Mouse (Mus musculus) midbrain, embryonic 15.5 days (tissue): Measurements from ENCODE around the gene Gm19426. TPM values are rescaled to one million over a fixed set of nuclear protein-coding genes. Genes with fewer than 3 reads are reported as not detected.
A peak's percentile ranks its signal among the peaks of the same experiment; 100 is the strongest.

Experiments used
- ATAC-seq: fragments of 200-750 bp; cut with Nextera tagmentation; replicated peaks from 2 replicates; pipeline ENCODE4 v1.8.0; 2017; ENCODE audit warnings: moderate TSS enrichment
- H3K27ac ChIP-seq: fragments of 300-500 bp; sonication (generic); 2 replicates; pipeline ENCODE4 v1.5.1; 2015; ENCODE audit warnings: mild to moderate bottlenecking, inconsistent platforms
- H3K27me3 ChIP-seq: fragments of 300-500 bp; sonication (generic); replicated peaks from 2 replicates; pipeline ENCODE4 v1.6.1; 2015; ENCODE audit warnings: inconsistent platforms
- H3K36me3 ChIP-seq: fragments of 300-500 bp; sonication (generic); replicated peaks from 2 replicates; pipeline ENCODE4 v1.6.1; 2015; ENCODE audit warnings: inconsistent platforms
- H3K4me1 ChIP-seq: fragments of 300-500 bp; sonication (generic); 2 replicates; pipeline ENCODE4 v1.6.1; 2015; ENCODE audit warnings: inconsistent platforms
- H3K4me2 ChIP-seq: fragments of 300-500 bp; sonication (generic); 2 replicates; pipeline ENCODE4 v1.6.1; 2015; ENCODE audit warnings: inconsistent platforms, mild to moderate bottlenecking, moderate library complexity
- H3K4me3 ChIP-seq: fragments of 300-500 bp; sonication (generic); 2 replicates; pipeline ENCODE4 v1.5.1; 2015; ENCODE audit warnings: mild to moderate bottlenecking, inconsistent platforms
- H3K9ac ChIP-seq: fragments of 300-500 bp; sonication (generic); 2 replicates; pipeline ENCODE4 v1.6.1; 2015; ENCODE audit warnings: mild to moderate bottlenecking, inconsistent platforms
- H3K9me3 ChIP-seq: fragments of 300-500 bp; sonication (generic); 2 replicates; pipeline ENCODE4 v1.6.1; 2016; ENCODE audit warnings: inconsistent platforms
- WGBS: fragments of 180-500 bp; shearing (Covaris S2); methylation state at CpG from one replicate; pipeline ENCODE4 v1.1.7; 2015; ENCODE audit warnings: mixed read lengths; 5-methylcytosine and 5-hydroxymethylcytosine counted together
- polyA plus RNA-seq: library from polyadenylated mRNA; unstranded; fragments of >200 nt; fragmentation: Nextera tagmentation; extraction: Ambion mirVana; gene quantifications from 2 replicates; pipeline ENCODE4 v1.2.1, GENCODE M21; 2015

Gene Gm19426
- polyA plus RNA-seq, 1 experiment from 2014 or later = 4.6 TPM

- Histone ChIP-seq H3K4me1 (peaks cover 57% of the 10 kb centered on the region), H3K27ac (peak overlapping the region; percentile 98), H3K9ac (peak overlapping the region; percentile 96), H3K27me3 (no peaks in the 10 kb centered on the region), H3K36me3 (no peaks in the 10 kb centered on the region), H3K4me3 (peak overlapping the region; percentile 97), H3K4me2 (peak overlapping the region; percentile 94), H3K9me3 (no peaks in the 10 kb centered on the region)
- under 1% methylated on average over 23 of the region's 26 CpGs for WGBS
- peak; percentile 63 for ATAC-seq
Observed at GRCm38 (mm10) chr2:84742451-84743283, 788 bp downstream of the Gm19426 start.

GRCm38 (mm10) chr2:84741841-84742450 is 1.5 kb downstream of the Gm19426 start:
- 3% methylated on average over 5 of the region's 5 CpGs for WGBS
- Histone ChIP-seq H3K4me3 (peak overlapping the region; percentile 97), H3K9me3 (no peaks in the 10 kb centered on the region), H3K36me3 (no peaks in the 10 kb centered on the region), H3K4me1 (peaks cover 64% of the 10 kb centered on the region), H3K27ac (peak overlapping the region; percentile 98), H3K4me2 (peak overlapping the region; percentile 94), H3K9ac (peak overlapping the region; percentile 96; the same call in 1 of the 2 replicates), H3K27me3 (no peaks in the 10 kb centered on the region)
- no peak for ATAC-seq

- no peaks in the 10 kb centered on the region for H3K9me3 ChIP-seq
- no peak overlapping the region for H3K4me3 ChIP-seq
- WGBS = 69% methylated on average over 15 of the region's 15 CpGs
- ATAC-seq = no peak
- peaks cover 76% of the 10 kb centered on the region for H3K4me1 ChIP-seq
- no peaks in the 10 kb centered on the region for H3K36me3 ChIP-seq
- H3K9ac ChIP-seq = no peak overlapping the region
- peak overlapping the region; percentile 32; the same call in 1 of the 2 replicates for H3K27ac ChIP-seq
- no peaks in the 10 kb centered on the region for H3K27me3 ChIP-seq
- peak overlapping the region; percentile 94 for H3K4me2 ChIP-seq
Observed at GRCm38 (mm10) chr2:84740608-84741333, 2.7 kb downstream of the Gm19426 start.

DNA sequence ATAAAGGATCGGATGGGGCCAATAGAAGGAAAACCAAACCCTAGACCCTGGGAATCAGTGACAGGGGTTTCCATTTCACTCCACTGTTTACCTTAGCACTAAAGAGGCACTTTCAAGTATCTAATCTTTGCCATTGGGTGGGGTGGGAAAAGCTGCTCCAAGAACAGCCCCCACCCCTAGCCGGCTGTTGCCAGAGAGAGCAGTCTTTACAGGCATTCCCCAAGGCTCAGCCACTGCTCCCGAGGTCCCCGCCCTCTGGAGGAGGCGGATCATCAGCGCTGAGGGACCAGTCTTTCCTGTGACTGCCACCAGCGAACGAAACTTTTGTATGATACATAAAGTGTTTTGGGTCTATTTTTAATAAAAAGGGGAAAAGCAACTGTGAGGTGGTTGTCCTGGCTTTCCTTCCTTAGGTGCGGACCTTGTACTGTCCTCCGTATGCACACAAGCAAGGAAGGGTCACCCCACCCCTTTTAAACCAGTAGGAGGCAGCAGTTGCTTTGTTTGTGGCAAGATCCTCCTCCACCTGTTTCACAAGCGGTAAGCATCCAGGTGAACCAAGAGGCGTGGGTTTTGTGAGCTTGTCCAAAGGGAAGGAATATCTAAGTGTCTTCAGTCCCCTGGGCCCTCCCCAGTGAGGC is 5.1 kb downstream of the Gm19426 start:
- no peaks in the 10 kb centered on the region for H3K27me3 ChIP-seq
- H3K27ac ChIP-seq = no peak overlapping the region
- no peak overlapping the region for H3K9ac ChIP-seq
- H3K4me1 ChIP-seq = peaks cover 83% of the 10 kb centered on the region
- peak overlapping the region; percentile 78 for H3K4me2 ChIP-seq
- H3K9me3 ChIP-seq = no peaks in the 10 kb centered on the region
- no peak overlapping the region for H3K4me3 ChIP-seq
- no peaks in the 10 kb centered on the region for H3K36me3 ChIP-seq
- 4% methylated on average over 12 of the region's 12 CpGs for whole genome bisulfite sequencing
- no peak for ATAC-seq

GRCm38 (mm10) chr2:84737451-84737925 is 6.0 kb downstream of the Gm19426 start:
- peak overlapping the region; percentile 78 for H3K4me2 ChIP-seq
- H3K36me3 ChIP-seq = no peaks in the 10 kb centered on the region
- ATAC-seq = 0 out of 2 replicates have a peak, but pooled peaks have one; percentile 0
- 0 out of 2 replicates have a peak overlapping the region, but pooled peaks have one; percentile 16 for H3K9ac ChIP-seq
- peak overlapping the region; percentile 62 for H3K4me3 ChIP-seq
- H3K4me1 ChIP-seq = peaks cover 84% of the 10 kb centered on the region
- H3K27me3 ChIP-seq = no peaks in the 10 kb centered on the region
- 9% methylated on average over 8 of the region's 8 CpGs for WGBS
- no peaks in the 10 kb centered on the region for H3K9me3 ChIP-seq
- peak overlapping the region; percentile 43 for H3K27ac ChIP-seq

DNA sequence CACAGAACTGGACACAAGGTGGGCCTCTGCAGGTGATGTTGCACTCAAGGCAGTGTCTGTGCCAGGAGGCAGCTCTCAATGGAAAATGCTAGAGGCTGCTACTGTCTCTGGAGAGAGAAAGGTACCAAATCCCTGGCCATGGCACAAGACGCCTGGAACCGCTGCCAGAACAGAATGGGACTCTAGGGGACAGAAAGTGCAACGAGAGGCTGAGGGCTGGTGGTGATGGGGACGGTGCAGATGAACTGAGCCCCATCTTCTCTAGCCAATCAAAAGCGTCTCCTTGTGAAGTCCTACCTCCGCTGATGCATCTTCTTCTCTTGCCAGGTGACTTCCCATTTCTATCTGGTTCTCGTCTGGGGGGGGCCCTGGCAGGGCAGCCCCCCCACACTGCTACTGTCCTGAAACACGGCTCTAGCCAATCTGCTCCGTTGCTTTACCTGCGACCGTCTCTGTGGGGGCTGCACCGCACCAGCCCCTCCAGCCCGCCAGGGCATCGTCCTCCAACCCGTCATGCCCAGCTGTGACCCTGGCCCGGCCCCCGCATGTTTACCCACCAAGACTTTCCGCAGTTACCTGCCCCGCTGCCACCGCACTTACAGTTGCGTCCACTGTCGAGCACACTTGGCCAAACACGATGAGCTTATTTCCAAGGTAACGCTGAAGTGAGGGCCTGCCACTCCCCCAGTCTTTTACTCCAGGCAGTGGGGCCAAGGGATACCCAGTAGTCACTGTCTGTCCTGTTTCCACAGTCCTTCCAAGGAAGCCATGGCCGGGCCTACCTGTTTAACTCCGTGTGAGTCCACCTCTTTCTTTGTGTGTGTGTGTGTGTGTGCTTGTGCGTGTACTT is 6.9 kb downstream of the Gm19426 start:
- peak overlapping the region; percentile 62 for H3K4me3 ChIP-seq
- H3K27ac ChIP-seq = peak overlapping the region; percentile 21; the same call in 1 of the 2 replicates
- H3K27me3 ChIP-seq = no peaks in the 10 kb centered on the region
- no peaks in the 10 kb centered on the region for H3K9me3 ChIP-seq
- peaks cover 74% of the 10 kb centered on the region for H3K4me1 ChIP-seq
- 6% methylated on average over 27 of the region's 27 CpGs for WGBS
- no peaks in the 10 kb centered on the region for H3K36me3 ChIP-seq
- H3K9ac ChIP-seq = peak overlapping the region; percentile 30
- no peak for ATAC-seq
- H3K4me2 ChIP-seq = peak overlapping the region; percentile 78

DNA sequence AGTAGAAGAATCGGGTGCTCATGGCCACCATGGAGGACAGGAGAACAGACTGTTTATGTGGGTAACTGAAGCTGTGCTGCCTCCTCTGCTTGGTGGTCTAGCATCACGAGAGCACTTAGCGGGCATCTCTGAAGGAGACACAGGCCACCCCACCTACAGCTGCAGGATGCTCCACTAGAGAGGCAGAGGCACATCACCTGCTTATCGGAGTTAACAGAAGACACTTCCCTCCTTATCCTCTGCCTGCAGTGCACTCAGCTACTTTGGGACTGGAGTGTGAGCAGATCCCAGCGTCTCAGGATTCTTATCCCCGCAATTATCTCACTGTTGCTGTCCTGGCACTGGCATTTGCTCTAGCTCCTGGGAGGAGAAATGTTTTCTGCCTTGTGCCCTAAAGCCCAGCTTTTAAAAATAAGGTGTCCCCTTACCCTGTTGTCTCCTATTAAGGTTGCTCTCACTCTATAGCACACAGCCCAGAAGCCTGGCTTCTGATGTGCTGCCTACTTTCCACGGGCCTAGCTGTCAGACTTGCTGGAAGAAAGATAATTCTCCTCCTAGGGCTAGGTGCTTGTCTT is 8.0 kb downstream of the Gm19426 start:
- Histone ChIP-seq H3K9me3 (no peaks in the 10 kb centered on the region), H3K4me1 (peaks cover 63% of the 10 kb centered on the region), H3K36me3 (no peaks in the 10 kb centered on the region), H3K4me3 (peak overlapping the region; percentile 62), H3K27me3 (no peaks in the 10 kb centered on the region), H3K27ac (peak overlapping the region; percentile 83), H3K9ac (peak overlapping the region; percentile 65), H3K4me2 (peak overlapping the region; percentile 78)
- ATAC-seq = 0 out of 2 replicates have a peak, but pooled peaks have one; percentile 1
- WGBS = 19% methylated on average over 7 of the region's 7 CpGs

DNA sequence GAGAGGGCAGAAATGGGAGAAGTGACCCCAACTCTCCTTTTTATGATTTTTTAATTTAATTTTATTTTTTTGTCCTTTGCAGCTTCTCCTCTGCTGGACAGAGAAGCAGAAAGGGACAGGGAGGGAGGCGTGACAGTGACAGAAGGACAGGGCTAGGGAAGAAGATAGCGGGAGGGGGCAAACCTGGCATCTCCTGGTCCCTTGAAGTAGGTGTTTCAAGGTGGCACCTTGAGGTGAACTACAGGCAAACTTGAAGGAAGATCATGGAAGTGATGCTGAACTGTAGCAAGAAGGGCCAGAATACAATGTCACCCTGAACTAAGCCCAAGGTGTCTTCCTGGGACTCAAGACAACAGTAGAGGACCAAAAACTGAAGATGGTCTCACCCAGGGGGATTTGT is 8.5 kb downstream of the Gm19426 start:
- H3K36me3 ChIP-seq = no peaks in the 10 kb centered on the region
- peak overlapping the region; percentile 65 for H3K9ac ChIP-seq
- peaks cover 58% of the 10 kb centered on the region for H3K4me1 ChIP-seq
- no peaks in the 10 kb centered on the region for H3K27me3 ChIP-seq
- no peaks in the 10 kb centered on the region for H3K9me3 ChIP-seq
- peak overlapping the region; percentile 83 for H3K27ac ChIP-seq
- no peak for ATAC-seq
- peak overlapping the region; percentile 78 for H3K4me2 ChIP-seq
- H3K4me3 ChIP-seq = peak overlapping the region; percentile 62
- 2% methylated on average over 2 of the region's 2 CpGs for WGBS

GRCm38 (mm10) chr2:84734351-84734864 is 9.0 kb downstream of the Gm19426 start:
- H3K4me1 ChIP-seq = peaks cover 55% of the 10 kb centered on the region

GRCm38 (mm10) chr2:84733579-84734300 is 9.7 kb downstream of the Gm19426 start, which contains the start of gene Ypel4:
Gene Ypel4 (plus strand): TSS chr2:84734058.
- ATAC-seq = peak; percentile 83

More at GRCm38 (mm10) chr2:84734351-84734864, 9.0 kb downstream of the Gm19426 start:
- 0% methylated on average over 11 of the region's 11 CpGs for WGBS
- no peaks in the 10 kb centered on the region for H3K9me3 ChIP-seq
- H3K4me3 ChIP-seq = peak overlapping the region; percentile 62
- H3K27ac ChIP-seq = peak overlapping the region; percentile 83
- peak overlapping the region; percentile 65 for H3K9ac ChIP-seq
- peak overlapping the region; percentile 78 for H3K4me2 ChIP-seq
- no peaks in the 10 kb centered on the region for H3K27me3 ChIP-seq
- H3K36me3 ChIP-seq = no peaks in the 10 kb centered on the region
- ATAC-seq = peak; percentile 67

More at GRCm38 (mm10) chr2:84733579-84734300, 9.7 kb downstream of the Gm19426 start, which contains the start of gene Ypel4:
- peak within 1 kb of the TSS; percentile 65 for H3K9ac ChIP-seq
- H3K27me3 ChIP-seq = no peaks in the 10 kb centered on the region
- H3K4me1 ChIP-seq = peaks cover 48% of the 10 kb centered on the region
- H3K27ac ChIP-seq = peak within 1 kb of the TSS; percentile 83
- H3K9me3 ChIP-seq = no peaks in the 10 kb centered on the region
- H3K4me3 ChIP-seq = peak within 1 kb of the TSS; percentile 62
- 0% methylated on average over 8 of the region's 8 CpGs for WGBS
- H3K4me2 ChIP-seq = peak within 1 kb of the TSS; percentile 78
- no peaks in the 10 kb centered on the region for H3K36me3 ChIP-seq
